Mouse (Mus musculus): ENCODE data around the gene Tmem40. TPM values are rescaled to one million over a fixed set of nuclear protein-coding genes. Genes with fewer than 3 reads are reported as not detected.
A peak's percentile ranks its signal among the peaks of the same experiment; 100 is the strongest.

Tmem40 gene
- polyA plus RNA-seq, 1 experiment: 0.37 TPM

GRCm38 (mm10) chr6:115776363-115776762 lies 14.2 kb upstream of the Tmem40 start:
- Histone ChIP-seq H3K79me2 (ENCODE audit: control insufficient read depth, insufficient read depth) (peaks cover 20% of the 10 kb centered on the region), H3ac (ENCODE audit: control insufficient read depth, insufficient read length) (no peak overlapping the region), H3K4me2 (ENCODE audit: low read depth) (peak overlapping the region; percentile 91), H3K36me3 (ENCODE audit: control insufficient read depth, insufficient read depth) (no peaks in the 10 kb centered on the region), H3K4me3 (peak overlapping the region; percentile 42), H3K27me3 (ENCODE audit: control insufficient read depth, insufficient read depth, insufficient read length) (no peaks in the 10 kb centered on the region)
- TF ChIP-seq TCF12 (IDR thresholded peaks at IDR 0.05; ENCODE audit: insufficient read depth, poor library complexity, severe bottlenecking) (no peak), MYOG (IDR thresholded peaks at IDR 0.05; ENCODE audit: control insufficient read depth in 1 of 3, insufficient read depth in 1 of 3, insufficient read length in 2 of 3, low read depth in 2 of 3) (no peak)

- H3K36me3 ChIP-seq (ENCODE audit: control insufficient read depth, insufficient read depth): no peaks in the 10 kb centered on the region
- peak overlapping the region; percentile 42 for H3K4me3 ChIP-seq
- no peaks in the 10 kb centered on the region for H3K27me3 ChIP-seq (ENCODE audit: control insufficient read depth, insufficient read depth, insufficient read length)
- H3K4me2 ChIP-seq (ENCODE audit: low read depth): peak overlapping the region; percentile 91
- H3K79me2 ChIP-seq (ENCODE audit: control insufficient read depth, insufficient read depth): peaks cover 20% of the 10 kb centered on the region
- H3ac ChIP-seq (ENCODE audit: control insufficient read depth, insufficient read length): no peak overlapping the region
- TF ChIP-seq POLR2A (IDR thresholded peaks at IDR 0.05; ENCODE audit: insufficient read length, low read depth) (peak; percentile 40), E2F4 (IDR thresholded peaks at IDR 0.05; ENCODE audit: insufficient read depth) (no peak), CEBPB (IDR thresholded peaks at IDR 0.05; ENCODE audit: insufficient read depth, poor library complexity, severe bottlenecking) (no peak), MYOD1 (IDR thresholded peaks at IDR 0.05; ENCODE audit: control insufficient read depth in 1 of 3, insufficient read length in 2 of 3, low read depth in 2 of 3) (peak; percentile 40 to 95 (median 91)), MYOG (IDR thresholded peaks at IDR 0.05; ENCODE audit: control insufficient read depth in 1 of 3, insufficient read depth in 1 of 3, insufficient read length in 2 of 3, low read depth in 2 of 3) (peak; percentile 71 to 94 (median 87)), USF1 (IDR thresholded peaks at IDR 0.05; ENCODE audit: low read depth) (peak; percentile 72), TCF3 (IDR thresholded peaks at IDR 0.05; ENCODE audit: insufficient read length, low read depth) (peak; percentile 65), TCF12 (IDR thresholded peaks at IDR 0.05; ENCODE audit: insufficient read depth, poor library complexity, severe bottlenecking) (peak; percentile 61)
Measured at GRCm38 (mm10) chr6:115775838-115776237, 13.6 kb upstream of the Tmem40 start.

GRCm38 (mm10) chr6:115774501-115774921 lies 12.3 kb upstream of the Tmem40 start, which contains the start of gene Cand2:
Gene Cand2 (plus strand): TSS chr6:115774538.
- H3K4me3 ChIP-seq: peak within 1 kb of the TSS; percentile 42
- peaks cover 16% of the 10 kb centered on the region for H3K79me2 ChIP-seq (ENCODE audit: control insufficient read depth, insufficient read depth)
- peak within 1 kb of the TSS; percentile 91 for H3K4me2 ChIP-seq (ENCODE audit: low read depth)
- TF ChIP-seq E2F4 (IDR thresholded peaks at IDR 0.05; ENCODE audit: insufficient read depth) (no peak), POLR2A (IDR thresholded peaks at IDR 0.05; ENCODE audit: insufficient read length, low read depth) (peak; percentile 32)
- H3ac ChIP-seq (ENCODE audit: control insufficient read depth, insufficient read length): peak within 1 kb of the TSS; percentile 41
- H3K36me3 ChIP-seq (ENCODE audit: control insufficient read depth, insufficient read depth): no peaks in the 10 kb centered on the region
- H3K27me3 ChIP-seq (ENCODE audit: control insufficient read depth, insufficient read depth, insufficient read length): no peaks in the 10 kb centered on the region

- Histone ChIP-seq H3K79me2 (ENCODE audit: control insufficient read depth, insufficient read depth) (peaks cover 16% of the 10 kb centered on the region), H3K36me3 (ENCODE audit: control insufficient read depth, insufficient read depth) (no peaks in the 10 kb centered on the region), H3K4me2 (ENCODE audit: low read depth) (peak overlapping the region; percentile 74), H3ac (ENCODE audit: control insufficient read depth, insufficient read length) (peak overlapping the region; percentile 41), H3K27me3 (ENCODE audit: control insufficient read depth, insufficient read depth, insufficient read length) (no peaks in the 10 kb centered on the region), H3K4me3 (peak overlapping the region; percentile 42)
- no peak for TF ChIP-seq CEBPB (IDR thresholded peaks at IDR 0.05; ENCODE audit: insufficient read depth, poor library complexity, severe bottlenecking)
Measured at GRCm38 (mm10) chr6:115773966-115774413, 11.8 kb upstream of the Tmem40 start.

- Histone ChIP-seq H3ac (ENCODE audit: control insufficient read depth, insufficient read length) (no peak overlapping the region), H3K79me2 (ENCODE audit: control insufficient read depth, insufficient read depth) (peaks cover 12% of the 10 kb centered on the region), H3K27me3 (ENCODE audit: control insufficient read depth, insufficient read depth, insufficient read length) (no peaks in the 10 kb centered on the region), H3K4me2 (ENCODE audit: low read depth) (no peak overlapping the region), H3K36me3 (ENCODE audit: control insufficient read depth, insufficient read depth) (no peaks in the 10 kb centered on the region), H3K4me3 (no peak overlapping the region)
- TF ChIP-seq MAX (IDR thresholded peaks at IDR 0.05; ENCODE audit: low read depth): no peak
- no peak for TF ChIP-seq TCF3 (IDR thresholded peaks at IDR 0.05; ENCODE audit: insufficient read length, low read depth)
- TF ChIP-seq MYOG (IDR thresholded peaks at IDR 0.05; ENCODE audit: control insufficient read depth in 1 of 3, insufficient read depth in 1 of 3, insufficient read length in 2 of 3, low read depth in 2 of 3): no peak
- TF ChIP-seq E2F4 (IDR thresholded peaks at IDR 0.05; ENCODE audit: insufficient read depth): no peak
- no peak for TF ChIP-seq TCF12 (IDR thresholded peaks at IDR 0.05; ENCODE audit: insufficient read depth, poor library complexity, severe bottlenecking)
- TF ChIP-seq USF1 (IDR thresholded peaks at IDR 0.05; ENCODE audit: low read depth): no peak
- TF ChIP-seq CEBPB (IDR thresholded peaks at IDR 0.05; ENCODE audit: insufficient read depth, poor library complexity, severe bottlenecking): no peak
- TF ChIP-seq POLR2A (IDR thresholded peaks at IDR 0.05; ENCODE audit: insufficient read length, low read depth): no peak
- no peak for TF ChIP-seq SRF (IDR thresholded peaks at IDR 0.05; ENCODE audit: control insufficient read depth, insufficient read length, low read depth)
- no peak for TF ChIP-seq MYOD1 (IDR thresholded peaks at IDR 0.05; ENCODE audit: control insufficient read depth in 1 of 3, insufficient read length in 2 of 3, low read depth in 2 of 3)
- TF ChIP-seq REST (IDR thresholded peaks at IDR 0.05; ENCODE audit: insufficient read depth, insufficient read length): no peak
- TF ChIP-seq POLR2AphosphoS2 (IDR thresholded peaks at IDR 0.05; ENCODE audit: insufficient read length, low read depth): no peak
Measured at GRCm38 (mm10) chr6:115772604-115773003, 10.4 kb upstream of the Tmem40 start.

- Histone ChIP-seq H3ac (ENCODE audit: control insufficient read depth, insufficient read length) (no peak overlapping the region), H3K27me3 (ENCODE audit: control insufficient read depth, insufficient read depth, insufficient read length) (no peaks in the 10 kb centered on the region), H3K4me3 (no peak overlapping the region), H3K36me3 (ENCODE audit: control insufficient read depth, insufficient read depth) (no peaks in the 10 kb centered on the region), H3K4me2 (ENCODE audit: low read depth) (no peak overlapping the region), H3K79me2 (ENCODE audit: control insufficient read depth, insufficient read depth) (peaks cover 12% of the 10 kb centered on the region)
- TF ChIP-seq TCF12 (IDR thresholded peaks at IDR 0.05; ENCODE audit: insufficient read depth, poor library complexity, severe bottlenecking): no peak
- no peak for TF ChIP-seq POLR2A (IDR thresholded peaks at IDR 0.05; ENCODE audit: insufficient read length, low read depth)
- TF ChIP-seq REST (IDR thresholded peaks at IDR 0.05; ENCODE audit: insufficient read depth, insufficient read length): no peak
- TF ChIP-seq TCF3 (IDR thresholded peaks at IDR 0.05; ENCODE audit: insufficient read length, low read depth): no peak
- TF ChIP-seq POLR2AphosphoS2 (IDR thresholded peaks at IDR 0.05; ENCODE audit: insufficient read length, low read depth): no peak
- no peak for TF ChIP-seq SRF (IDR thresholded peaks at IDR 0.05; ENCODE audit: control insufficient read depth, insufficient read length, low read depth)
- TF ChIP-seq USF1 (IDR thresholded peaks at IDR 0.05; ENCODE audit: low read depth): no peak
Measured at GRCm38 (mm10) chr6:115772201-115772600, 10.0 kb upstream of the Tmem40 start.
